Mouse (Mus musculus) fat pad, adult 2 months (tissue): ENCODE results near the gene Fbxo42.

Source experiments
- DNase-seq: peaks from one replicate; pipeline ENCODE4 v3.0.0-alpha.2; 2011; ENCODE audit warnings: low read depth, low spot score; ENCODE audit errors: extremely low read depth

The Fbxo42 gene

DNA sequence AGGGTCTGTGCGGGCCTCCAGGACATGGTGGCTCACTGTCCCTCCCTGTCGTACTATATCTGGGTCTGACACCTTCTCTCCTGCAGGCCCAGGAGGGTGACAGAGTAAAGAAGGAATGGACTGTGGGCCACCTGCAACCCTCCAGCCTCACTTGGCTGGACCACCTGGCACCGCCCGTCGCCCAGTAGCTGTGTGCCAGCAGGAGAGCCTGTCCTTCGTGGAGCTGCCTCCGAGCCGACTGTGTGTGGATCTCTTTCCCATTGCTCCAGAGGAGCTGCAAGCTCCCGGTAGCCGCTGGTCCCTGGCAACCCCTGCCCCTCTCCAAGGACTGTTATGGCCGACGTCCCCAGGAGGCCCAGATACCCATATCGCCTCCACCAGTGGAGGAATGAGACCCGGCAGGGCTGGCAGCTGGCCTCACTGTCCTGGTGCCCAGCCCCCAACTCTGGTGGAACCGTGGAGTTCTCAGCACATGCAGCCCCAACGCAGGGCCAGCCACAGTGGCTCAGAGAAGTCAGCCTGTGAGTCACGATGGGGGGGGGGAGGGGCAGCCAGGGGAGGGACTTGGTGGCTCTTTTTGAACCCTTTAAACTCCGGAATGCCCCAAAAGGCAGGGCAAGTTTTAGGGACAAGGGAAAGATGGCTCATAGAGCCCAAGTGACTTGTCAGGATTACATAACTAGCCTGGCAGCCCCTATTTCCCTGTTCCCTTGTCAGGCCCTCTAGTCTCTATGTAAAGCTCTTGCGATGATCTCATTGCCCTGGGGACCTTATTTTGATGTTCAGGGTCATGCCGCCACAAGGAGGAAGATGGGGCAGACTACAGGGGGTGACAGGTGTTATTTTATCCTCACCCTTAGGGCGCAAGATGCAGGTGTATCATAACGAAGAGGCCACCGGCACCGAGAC, 98.6 kb downstream of the Fbxo42 start:
- no peak for DNase-seq

DNA sequence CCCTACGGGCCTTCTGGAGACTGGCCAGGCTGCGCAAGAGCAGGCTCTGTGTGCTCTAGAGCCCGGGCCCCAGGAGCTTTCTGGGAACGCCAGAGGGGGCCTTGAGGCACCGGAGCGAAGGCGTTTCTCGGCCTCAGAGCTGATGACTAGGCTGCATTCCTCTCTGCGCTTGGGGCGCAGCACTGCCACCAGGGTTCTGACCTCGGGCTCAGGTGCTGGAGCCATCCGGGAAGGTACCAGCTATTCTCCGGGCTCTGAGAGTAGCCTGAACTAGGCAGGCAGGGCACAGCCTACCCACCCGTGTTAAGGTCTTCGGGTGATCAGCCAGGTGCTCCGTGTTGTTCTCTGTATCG, 99.3 kb downstream of the Fbxo42 start:
- DNase-seq = no peak

DNA sequence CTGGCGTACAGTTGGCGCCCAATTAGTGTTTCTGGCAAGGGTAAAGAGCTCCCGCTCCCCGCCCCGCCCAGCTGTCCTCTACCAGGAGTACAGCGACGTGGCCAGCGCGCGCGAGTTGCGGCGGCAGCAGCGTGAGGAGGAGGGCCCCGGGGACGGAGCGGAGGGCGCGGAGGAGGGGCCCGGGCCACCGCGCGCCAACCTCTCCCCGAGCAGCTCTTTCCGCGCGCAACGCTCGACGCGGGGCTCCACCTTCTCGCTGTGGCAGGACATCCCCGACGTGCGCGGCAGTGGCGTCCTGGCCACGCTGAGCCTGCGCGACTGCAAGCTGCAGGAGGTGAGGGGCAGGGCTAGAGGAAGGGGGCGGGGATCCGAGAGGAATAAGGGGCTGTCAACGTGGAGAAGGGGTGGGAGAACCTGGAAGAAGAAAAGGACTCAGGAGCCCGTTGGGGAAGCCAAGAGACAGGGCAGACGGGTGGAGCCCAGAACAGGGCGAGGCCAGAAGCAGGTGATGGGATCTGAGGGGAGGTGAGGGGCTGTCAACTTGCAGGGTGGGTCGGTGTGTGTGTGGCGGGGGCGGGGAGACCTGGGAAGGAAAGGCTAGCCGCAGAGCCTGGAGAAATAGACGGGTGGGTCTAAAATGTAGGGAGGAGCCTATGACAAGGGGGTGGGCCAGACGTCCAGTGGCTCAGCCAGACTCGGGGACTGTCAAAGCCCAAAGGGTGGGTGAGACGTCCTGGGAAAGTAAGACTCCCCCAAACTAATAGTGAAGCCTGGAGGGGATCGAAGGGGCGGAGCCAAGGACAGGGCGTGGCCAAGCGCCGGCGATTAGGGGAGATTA, 100.3 kb downstream of the Fbxo42 start:
- no peak for DNase-seq

DNA sequence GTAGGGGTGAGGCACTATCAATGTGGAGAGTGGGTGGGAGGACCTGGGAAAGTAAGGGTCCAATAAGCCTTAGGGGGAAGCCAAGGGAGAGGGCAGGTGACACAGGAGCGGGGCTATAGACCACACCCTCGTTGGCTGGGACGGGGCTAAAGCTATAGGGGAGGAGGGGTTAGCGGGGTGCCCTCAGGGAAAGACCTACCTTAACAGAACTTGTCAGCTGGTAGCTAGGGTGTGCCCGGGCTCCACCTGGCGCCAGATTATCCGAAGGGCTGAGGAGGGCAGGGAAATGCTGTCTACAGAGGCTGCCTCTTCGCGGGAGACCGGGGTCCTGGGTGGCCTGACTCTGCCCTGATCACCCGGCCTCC, 100.9 kb downstream of the Fbxo42 start:
- DNase-seq = no peak

GRCm38 (mm10) chr4:141249383-141249782, 101.7 kb downstream of the Fbxo42 start:
- DNase-seq = no peak

GRCm38 (mm10) chr4:141251071-141251470, 103.4 kb downstream of the Fbxo42 start:
- DNase-seq = no peak

DNA sequence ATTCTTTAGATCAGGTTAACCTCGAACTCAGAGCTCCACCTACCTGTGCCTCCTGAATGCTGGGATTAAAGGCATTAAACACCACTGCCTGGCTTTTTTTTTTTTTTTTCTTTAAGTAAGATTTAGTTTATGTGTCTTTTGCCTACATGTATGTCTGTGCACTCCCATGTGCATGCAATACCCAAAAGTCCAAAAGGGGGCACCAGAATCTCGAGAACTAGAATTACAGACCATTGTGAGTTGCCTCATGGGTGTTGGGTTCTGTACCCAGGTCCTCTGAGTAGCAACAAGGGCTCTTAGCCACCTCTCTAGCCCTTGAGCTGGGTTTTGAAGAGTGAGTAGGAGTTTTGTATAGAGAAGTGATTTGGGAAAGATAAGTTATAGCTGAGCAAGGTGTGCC, 104.9 kb downstream of the Fbxo42 start:
- DNase-seq = no peak
